Mouse (Mus musculus) cerebellum, adult 2 months (tissue): ENCODE results near the gene Tspan14.

ENCODE experiments used
- CTCF ChIP-seq: fragments of 200-500 bp; IDR thresholded peaks from 2 replicates; pipeline ENCODE4 v1.5.1; 2011; ENCODE audit warnings: low read depth, mild to moderate bottlenecking, control low read depth, low read length, moderate library complexity, borderline replicate concordance; ENCODE audit not compliant: insufficient read depth
- POLR2A ChIP-seq: fragments of 200-500 bp; IDR thresholded peaks from 2 replicates; pipeline ENCODE4 v1.6.1; 2011; ENCODE audit warnings: low read length, control low read depth, borderline replicate concordance; ENCODE audit not compliant: insufficient read depth

DNA sequence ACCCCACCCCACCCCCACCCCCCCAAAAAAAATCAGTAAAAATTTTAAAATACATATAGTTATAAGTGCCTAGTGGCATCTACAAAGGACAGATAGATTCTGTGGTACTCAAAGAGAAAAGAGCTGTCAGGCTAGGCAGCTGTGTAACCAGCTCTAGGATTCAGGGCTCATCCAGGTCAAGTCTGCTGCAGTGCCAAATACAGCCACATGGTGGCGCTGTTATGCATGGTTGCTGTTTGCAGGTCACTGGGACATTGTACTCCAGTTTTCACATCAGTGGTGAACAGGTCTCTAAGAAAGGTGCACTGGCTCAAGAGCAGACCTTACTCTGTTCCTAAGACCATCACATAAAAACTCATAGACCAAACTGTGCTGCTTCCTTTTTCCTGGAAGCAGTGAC lies 49.0 kb downstream of the Tspan14 start:
- TF ChIP-seq POLR2A: no peak
- peak; percentile 97 for TF ChIP-seq CTCF
